ENCODE assay signal across 16 mouse cellular contexts in genomic region chr8:106734222-106734621, GRCm38 (mm10). TPM values are rescaled to one million over a fixed set of nuclear protein-coding genes. Genes with fewer than 3 reads are reported as not detected.
DNase-seq lines count a peak whose midpoint lies in the region; ATAC-seq lines count a peak whose summit lies in the region.
"Had no signal": no experiment of that assay in that cellular context is flagged by ENCODE, and none has a peak within 500 bp of the region (broad histone marks: within the 10 kb centered on the region; RNA-seq: fewer than 3 reads in every experiment).

No protein-coding gene starts in this region.

- H3K36me3 ChIP-seq in heart, embryonic 11.5 days (ENCODE audit: control insufficient read depth, insufficient read depth, low read length): peaks cover 2% of the 10 kb centered on the region
- peaks cover 35% of the 10 kb centered on the region for H3K36me3 ChIP-seq in limb, embryonic 10.5 days
- H3K36me3 ChIP-seq in hindbrain, embryonic 12.5 days: peaks cover 9% of the 10 kb centered on the region

- H3K4me2 ChIP-seq in heart, embryonic 11.5 days: no peak overlapping the region
- no peak overlapping the region for H3K4me2 ChIP-seq in hindbrain, embryonic 12.5 days (replicated peaks)
- H3K4me2 ChIP-seq: kidney, embryonic 15.5 days; liver, embryonic 13.5 days had no signal

- no peak overlapping the region for H3K9ac ChIP-seq in heart, embryonic 11.5 days (ENCODE audit: low read depth, low read length)
- no peak overlapping the region for H3K9ac ChIP-seq in hindbrain, embryonic 12.5 days
- H3K9ac ChIP-seq: kidney, embryonic 15.5 days; liver, embryonic 13.5 days had no signal

- H3K4me3 ChIP-seq in heart, embryonic 11.5 days (ENCODE audit: low read depth, low read length): no peak overlapping the region
- H3K4me3 ChIP-seq in limb, embryonic 10.5 days: no peak overlapping the region
- no peak overlapping the region for H3K4me3 ChIP-seq in hindbrain, embryonic 12.5 days
- H3K4me3 ChIP-seq: kidney, embryonic 15.5 days; layer of hippocampus, adult 2 months; liver, embryonic 13.5 days had no signal

- peaks cover 15% of the 10 kb centered on the region for H3K4me1 ChIP-seq in heart, embryonic 11.5 days (ENCODE audit: control insufficient read depth, insufficient read depth, low read length)
- peaks cover 36% of the 10 kb centered on the region for H3K4me1 ChIP-seq in limb, embryonic 10.5 days
- no peaks in the 10 kb centered on the region for H3K4me1 ChIP-seq in hindbrain, embryonic 12.5 days
- H3K4me1 ChIP-seq: liver, embryonic 13.5 days had no signal

- peak overlapping the region; percentile 80 for H3K27ac ChIP-seq in heart, embryonic 11.5 days (ENCODE audit: low read depth, low read length)
- H3K27ac ChIP-seq in limb, embryonic 10.5 days: peak overlapping the region; percentile 56
- H3K27ac ChIP-seq in hindbrain, embryonic 12.5 days: no peak overlapping the region
- H3K27ac ChIP-seq: kidney, embryonic 15.5 days; layer of hippocampus, adult 2 months; liver, embryonic 13.5 days had no signal

- intact Hi-C loops in left cerebral cortex, postnatal 36 days (cut with DNase I): no loop called here

- DNase-seq in 3T3-L1 (ENCODE audit: low read depth, low spot score): peak; percentile 62
- peak; percentile 68 for DNase-seq in embryo, embryonic 11 days
- no peak for DNase-seq in limb, embryonic 10.5 days (ENCODE audit: low spot score)
- DNase-seq in adrenal gland, adult 18-20 months (ENCODE audit: low spot score in 2 of 2): no peak
- DNase-seq in left cerebral cortex, postnatal 36 days (ENCODE audit: low spot score in 2 of 2): no peak
- DNase-seq: adrenal gland, postnatal 10 days; cerebellum, adult 8-10 months; liver, embryonic 13.5 days; right cerebral cortex, postnatal 14 days; thymus, postnatal 4 days had no signal

- peak; percentile 46; the same call in 1 of the 2 replicates for ATAC-seq in heart, embryonic 11.5 days (replicated peaks; ENCODE audit: insufficient number of reproducible peaks, low FRiP score, low TSS enrichment)
- no peak for ATAC-seq in hindbrain, embryonic 12.5 days (ENCODE audit: low FRiP score)
- ATAC-seq: midbrain, embryonic 16.5 days had no signal

- no peaks in the 10 kb centered on the region for H3K27me3 ChIP-seq in heart, embryonic 11.5 days (ENCODE audit: control insufficient read depth, insufficient read depth, low read length)
- no peaks in the 10 kb centered on the region for H3K27me3 ChIP-seq in limb, embryonic 10.5 days (ENCODE audit: low read depth, poor library complexity, severe bottlenecking)
- peaks cover 11% of the 10 kb centered on the region for H3K27me3 ChIP-seq in hindbrain, embryonic 12.5 days
- H3K27me3 ChIP-seq: kidney, embryonic 15.5 days; liver, embryonic 13.5 days had no signal

- no peaks in the 10 kb centered on the region for H3K9me3 ChIP-seq in heart, embryonic 11.5 days (replicated peaks; ENCODE audit: control insufficient read depth, low read length)
- H3K9me3 ChIP-seq in limb, embryonic 10.5 days (replicated peaks): no peaks in the 10 kb centered on the region
- H3K9me3 ChIP-seq in hindbrain, embryonic 12.5 days (replicated peaks): no peaks in the 10 kb centered on the region
- H3K9me3 ChIP-seq: G1E; kidney, embryonic 15.5 days; liver, embryonic 13.5 days had no signal

RNA-seq across cellular contexts. Expression of gene Tango6, which starts 51.4 kb away (rescaled TPM):
- 5.1 and 5.9 TPM in 2 replicates for polyA plus RNA-seq in heart, embryonic 11.5 days (2014; fragmentation: Nextera tagmentation; extraction: Ambion mirVana)
- 15.5 and 16.1 TPM in 2 replicates for polyA plus RNA-seq in limb, embryonic 10.5 days (2016; fragmentation: Nextera tagmentation; extraction: Ambion mirVana)
- 1 to 10 TPM; 7.1 to 8.4 TPM for total RNA-seq in adrenal gland, adult 18-20 months (2021)
- 1 to 10 TPM; 6.0 to 6.1 TPM for total RNA-seq in left cerebral cortex, postnatal 36 days (2021)
- polyA plus RNA-seq in hindbrain, embryonic 12.5 days (2016; fragmentation: Nextera tagmentation; extraction: Ambion mirVana): 10.3 and 10.8 TPM in 2 replicates

Comparison
In these comparisons a context has a peak if more than half of its experiments do, and no peak if none do; other contexts are left out.
1. DNase-seq: peak in 3T3-L1 (single experiment) and embryo, embryonic 11 days (single experiment); none in limb, embryonic 10.5 days (single experiment), adrenal gland, adult 18-20 months (0 of 2) and left cerebral cortex, postnatal 36 days (0 of 2).